Mouse (Mus musculus) myocyte (in vitro differentiated cells): ENCODE measurements around the gene S100a10. TPM values are rescaled to one million over a fixed set of nuclear protein-coding genes. Genes with fewer than 3 reads are reported as not detected.

Experiments
- H3K27me3 ChIP-seq: one replicate; pipeline ENCODE4 v1.6.1; 2011; ENCODE audit not compliant: control insufficient read depth, insufficient read depth, insufficient read length
- H3K36me3 ChIP-seq: one replicate; pipeline ENCODE4 v1.6.1; 2011; ENCODE audit not compliant: control insufficient read depth, insufficient read depth
- H3K4me2 ChIP-seq: one replicate; pipeline ENCODE4 v1.6.1; 2011; ENCODE audit warnings: low read depth, control low read depth
- H3K4me3 ChIP-seq: one replicate; pipeline ENCODE4 v1.5.1; 2011; ENCODE audit warnings: mild to moderate bottlenecking, control low read depth, moderate library complexity
- H3K79me2 ChIP-seq: one replicate; pipeline ENCODE4 v1.6.1; 2011; ENCODE audit not compliant: control insufficient read depth, insufficient read depth
- H3ac ChIP-seq: one replicate; pipeline ENCODE4 v1.6.1; 2011; ENCODE audit not compliant: control insufficient read depth, insufficient read length
- CEBPB ChIP-seq: IDR thresholded peaks from 2 replicates; pipeline ENCODE4 v1.6.1; 2011; ENCODE audit warnings: mild to moderate bottlenecking, moderate library complexity; ENCODE audit not compliant: poor library complexity, insufficient read depth, severe bottlenecking
- E2F4 ChIP-seq: IDR thresholded peaks from one replicate; pipeline ENCODE4 v1.6.1; 2011; ENCODE audit warnings: mild to moderate bottlenecking, control low read depth, moderate library complexity; ENCODE audit not compliant: insufficient read depth
- MAX ChIP-seq: IDR thresholded peaks from one replicate; pipeline ENCODE4 v1.6.1; 2011; ENCODE audit warnings: low read depth, mild to moderate bottlenecking, control low read depth
- MYOD1 ChIP-seq, 3 experiments: IDR thresholded peaks; one replicate each; pipeline ENCODE4 v1.6.1; 2011; ENCODE audit warnings: control low read depth in 2 of 3, low read depth in 2 of 3, mild to moderate bottlenecking in 2 of 3, moderate library complexity in 1 of 3; ENCODE audit not compliant: insufficient read length in 2 of 3, control insufficient read depth in 1 of 3
- MYOG ChIP-seq, 3 experiments: IDR thresholded peaks; one replicate each; pipeline ENCODE4 v1.6.1; 2011; ENCODE audit warnings: control low read depth in 2 of 3, low read depth in 2 of 3, mild to moderate bottlenecking in 2 of 3; ENCODE audit not compliant: insufficient read length in 2 of 3, control insufficient read depth in 1 of 3, insufficient read depth in 1 of 3
- POLR2A ChIP-seq: IDR thresholded peaks from one replicate; pipeline ENCODE4 v1.6.1; 2011; ENCODE audit warnings: low read depth, mild to moderate bottlenecking, control low read depth, moderate library complexity; ENCODE audit not compliant: insufficient read length
- POLR2AphosphoS2 ChIP-seq: IDR thresholded peaks from one replicate; pipeline ENCODE4 v1.6.1; 2011; ENCODE audit warnings: low read depth, control low read depth; ENCODE audit not compliant: insufficient read length
- REST ChIP-seq: IDR thresholded peaks from one replicate; pipeline ENCODE4 v1.6.1; 2011; ENCODE audit warnings: mild to moderate bottlenecking, control low read depth, moderate library complexity; ENCODE audit not compliant: insufficient read depth, insufficient read length
- SRF ChIP-seq: IDR thresholded peaks from one replicate; pipeline ENCODE4 v1.6.1; 2011; ENCODE audit warnings: low read depth; ENCODE audit not compliant: control insufficient read depth, insufficient read length
- TCF12 ChIP-seq: IDR thresholded peaks from one replicate; pipeline ENCODE4 v1.6.1; 2011; ENCODE audit warnings: mild to moderate bottlenecking, control low read depth; ENCODE audit not compliant: poor library complexity, insufficient read depth, severe bottlenecking
- TCF3 ChIP-seq: IDR thresholded peaks from one replicate; pipeline ENCODE4 v1.6.1; 2011; ENCODE audit warnings: low read depth, control low read depth; ENCODE audit not compliant: insufficient read length
- USF1 ChIP-seq: IDR thresholded peaks from one replicate; pipeline ENCODE4 v1.6.1; 2011; ENCODE audit warnings: low read depth, mild to moderate bottlenecking, control low read depth, moderate library complexity
- polyA plus RNA-seq: library from polyadenylated mRNA; unstranded; fragments of >200 nt; fragmentation: generic; extraction: Trizol; gene quantifications from one replicate; pipeline ENCODE4 v1.2.1, GENCODE M21; 2012; ENCODE audit warnings: missing spikeins

S100a10 gene
- polyA plus RNA-seq, result 788 TPM

- Histone ChIP-seq H3K27me3 (no peaks in the 10 kb centered on the region), H3ac (peak within 1 kb of the TSS; percentile 48), H3K4me3 (peak within 1 kb of the TSS; percentile 88), H3K79me2 (peaks cover 43% of the 10 kb centered on the region), H3K4me2 (peak within 1 kb of the TSS; percentile 99), H3K36me3 (peaks cover 20% of the 10 kb centered on the region)
- peak; percentile 95 for TF ChIP-seq POLR2AphosphoS2
- peak in 1 of 3 experiments; percentile 39 for TF ChIP-seq MYOG (IDR thresholded peaks at IDR 0.05; ENCODE audit: control insufficient read depth in 1 of 3, insufficient read depth in 1 of 3, insufficient read length in 2 of 3, low read depth in 2 of 3)
- TF ChIP-seq POLR2A, result peak; percentile 97
- no peak for TF ChIP-seq SRF
Measured at GRCm38 (mm10) chr3:93554981-93555877, at the start of gene S100a10. Gene S100a10 (plus strand): TSS chr3:93555080.

- Histone ChIP-seq H3ac (no peak overlapping the region), H3K4me2 (no peak overlapping the region), H3K27me3 (no peaks in the 10 kb centered on the region), H3K4me3 (no peak overlapping the region), H3K36me3 (no peaks in the 10 kb centered on the region), H3K79me2 (no peaks in the 10 kb centered on the region)
- TF ChIP-seq CEBPB, result no peak
- TF ChIP-seq MYOD1 (IDR thresholded peaks at IDR 0.05; ENCODE audit: control insufficient read depth in 1 of 3, insufficient read length in 2 of 3, low read depth in 2 of 3), result no peak
- TF ChIP-seq TCF3, result no peak
- no peak for TF ChIP-seq E2F4
- no peak for TF ChIP-seq MYOG (IDR thresholded peaks at IDR 0.05; ENCODE audit: control insufficient read depth in 1 of 3, insufficient read depth in 1 of 3, insufficient read length in 2 of 3, low read depth in 2 of 3)
- TF ChIP-seq SRF, result no peak
- no peak for TF ChIP-seq POLR2AphosphoS2
- no peak for TF ChIP-seq USF1
- no peak for TF ChIP-seq POLR2A
- no peak for TF ChIP-seq MAX
Measured at GRCm38 (mm10) chr3:93505960-93506863, 48.7 kb upstream of the S100a10 start.

- no peaks in the 10 kb centered on the region for H3K27me3 ChIP-seq
- H3K36me3 ChIP-seq, result no peaks in the 10 kb centered on the region
- H3K79me2 ChIP-seq, result no peaks in the 10 kb centered on the region
- no peak overlapping the region for H3K4me2 ChIP-seq
- TF ChIP-seq POLR2AphosphoS2 (no peak), E2F4 (no peak), CEBPB (no peak), MAX (no peak), POLR2A (no peak), USF1 (no peak), REST (no peak), MYOD1 (IDR thresholded peaks at IDR 0.05; ENCODE audit: control insufficient read depth in 1 of 3, insufficient read length in 2 of 3, low read depth in 2 of 3) (no peak), TCF12 (no peak), TCF3 (no peak), SRF (no peak), MYOG (IDR thresholded peaks at IDR 0.05; ENCODE audit: control insufficient read depth in 1 of 3, insufficient read depth in 1 of 3, insufficient read length in 2 of 3, low read depth in 2 of 3) (no peak)
- no peak overlapping the region for H3K4me3 ChIP-seq
- H3ac ChIP-seq, result no peak overlapping the region
Measured at GRCm38 (mm10) chr3:93506881-93507325, 48.0 kb upstream of the S100a10 start.

GRCm38 (mm10) chr3:93509301-93509700 lies 45.6 kb upstream of the S100a10 start:
- Histone ChIP-seq H3ac (no peak overlapping the region), H3K36me3 (no peaks in the 10 kb centered on the region), H3K79me2 (no peaks in the 10 kb centered on the region), H3K27me3 (no peaks in the 10 kb centered on the region), H3K4me3 (no peak overlapping the region), H3K4me2 (no peak overlapping the region)
- no peak for TF ChIP-seq SRF
- TF ChIP-seq CEBPB, result no peak
